Mouse (Mus musculus) embryonic fibroblast, embryonic 13.5 days (primary cell): ENCODE results near the gene Ctnnd2.

Experiments used
- CTCF ChIP-seq: IDR thresholded peaks from 2 replicates; pipeline ENCODE4 v1.5.1; 2011; ENCODE audit warnings: mild to moderate bottlenecking, control low read depth, low read length, moderate library complexity, borderline replicate concordance; ENCODE audit not compliant: insufficient read depth
- POLR2A ChIP-seq: IDR thresholded peaks from 2 replicates; pipeline ENCODE4 v1.6.1; 2011; ENCODE audit warnings: low read depth, mild to moderate bottlenecking, control low read depth, low read length, moderate library complexity

DNA sequence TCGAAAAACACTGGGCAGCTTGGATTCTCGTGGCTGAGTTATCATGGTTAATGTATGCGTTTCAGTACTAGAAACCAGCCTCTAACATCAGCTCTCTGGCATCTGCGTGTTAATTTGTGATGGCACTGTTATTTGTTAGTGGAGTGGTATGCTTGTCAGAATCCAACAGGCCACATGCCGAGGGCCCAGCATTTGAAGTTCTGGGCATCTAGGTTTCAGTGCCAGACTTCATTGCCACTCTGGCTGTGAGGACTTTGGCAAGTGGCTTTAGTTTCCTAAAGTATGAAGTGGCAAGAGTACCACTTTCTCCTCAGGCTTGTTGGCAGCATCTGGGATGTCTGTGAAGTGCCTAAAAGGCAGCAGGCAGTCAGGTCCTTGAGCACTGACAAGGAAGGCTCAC is 415.1 kb downstream of the Ctnnd2 start:
- no peak for TF ChIP-seq POLR2A
- no peak for TF ChIP-seq CTCF
